7 mouse cellular contexts compared by ENCODE assay signal in genomic region chr19:4097441-4097825, GRCm38 (mm10). TPM values are rescaled to one million over a fixed set of nuclear protein-coding genes. Genes with fewer than 3 reads are reported as not detected.
DNase-seq lines count a peak whose midpoint lies in the region; ATAC-seq and TF ChIP-seq lines count a peak whose summit lies in the region.

No protein-coding gene starts in this region.

- no peaks in the 10 kb centered on the region; the same call in 1 of the 2 replicates for H3K36me3 ChIP-seq in spleen, adult 2 months (ENCODE audit: control insufficient read depth, insufficient read depth, low read length)

- peak overlapping the region; percentile 68 for H3K4me3 ChIP-seq in spleen, adult 2 months (ENCODE audit: extremely low read depth, insufficient read depth, insufficient read length)

- 3% methylated on average over 21 of the region's 21 CpGs for WGBS in spleen, adult 2 months

- H3K4me1 ChIP-seq in spleen, adult 2 months (ENCODE audit: control insufficient read depth, insufficient read depth, insufficient read length) = peaks cover 25% of the 10 kb centered on the region

- ATAC-seq in megakaryocyte-erythroid progenitor cell, adult 5-6 weeks (replicated peaks; ENCODE audit: low FRiP score, low TSS enrichment, poor library complexity, severe bottlenecking) = peak; percentile 40

- peak; percentile 71 to 76 for DNase-seq in spleen, adult 2 months (ENCODE audit: low read depth in 1 of 2, low spot score in 2 of 2)
- DNase-seq in spleen, adult 12 weeks (ENCODE audit: low spot score) = no peak
- peak; percentile 86 for DNase-seq in brain, adult 2 months (ENCODE audit: low read depth, low spot score)
- DNase-seq in forelimb bud, embryonic 11.5 days (ENCODE audit: low read depth, low spot score) = peak; percentile 59
- DNase-seq in kidney, postnatal 36 days = peak; percentile 90 to 91
- peak; percentile 83 for DNase-seq in urinary bladder, postnatal 25 days (ENCODE audit: low spot score)

- no peak for TF ChIP-seq POLR2A in spleen, adult 2 months (IDR thresholded peaks at IDR 0.05; ENCODE audit: low read depth, low read length)

- TF ChIP-seq CTCF in spleen, adult 2 months (IDR thresholded peaks at IDR 0.05; ENCODE audit: extremely low read depth, insufficient read depth, insufficient read length, insufficient replicate concordance) = no peak

- peak overlapping the region; percentile 67 for H3K27ac ChIP-seq in spleen, adult 2 months (ENCODE audit: insufficient read depth, low read length)

- no peaks in the 10 kb centered on the region for H3K27me3 ChIP-seq in spleen, adult 2 months (ENCODE audit: control insufficient read depth, insufficient read depth, low read length)

RNA-seq across cellular contexts. Expression of gene Cdk2ap2, which starts 0.5 kb away (rescaled TPM):
- 247 and 334 TPM in 2 replicates for polyA plus RNA-seq in spleen, adult 2 months (2012; rRNA removed)
- total RNA-seq in megakaryocyte-erythroid progenitor cell, adult 5-6 weeks (2014; fragmentation: Nextera tagmentation) = 65.1 and 75.8 TPM in 2 replicates
- total RNA-seq in megakaryocyte-erythroid progenitor cell, adult 5-6 weeks (2017) = 6.7 and 16.1 TPM in 2 replicates

RNA-seq across cellular contexts. Expression of gene Pitpnm1, which starts 2.4 kb away (rescaled TPM):
- polyA plus RNA-seq in spleen, adult 2 months (2012; rRNA removed) = 358 and 415 TPM in 2 replicates
- total RNA-seq in megakaryocyte-erythroid progenitor cell, adult 5-6 weeks (2014; fragmentation: Nextera tagmentation) = 42.3 and 44.1 TPM in 2 replicates
- total RNA-seq in megakaryocyte-erythroid progenitor cell, adult 5-6 weeks (2017) = 7.4 and 7.7 TPM in 2 replicates

RNA-seq across cellular contexts. Expression of gene Cabp2, which starts 16.1 kb away (rescaled TPM):
- 7.0 and 8.3 TPM in 2 replicates for polyA plus RNA-seq in spleen, adult 2 months (2012; rRNA removed)
- not detected in 2 replicates for total RNA-seq in megakaryocyte-erythroid progenitor cell, adult 5-6 weeks (2014; fragmentation: Nextera tagmentation)
- not detected in 2 replicates for total RNA-seq in megakaryocyte-erythroid progenitor cell, adult 5-6 weeks (2017)

RNA-seq across cellular contexts. Expression of gene Aip, which starts 28.2 kb away (rescaled TPM):
- 85.3 and 99.6 TPM in 2 replicates for polyA plus RNA-seq in spleen, adult 2 months (2012; rRNA removed)
- total RNA-seq in megakaryocyte-erythroid progenitor cell, adult 5-6 weeks (2014; fragmentation: Nextera tagmentation) = 25.9 and 31.2 TPM in 2 replicates
- total RNA-seq in megakaryocyte-erythroid progenitor cell, adult 5-6 weeks (2017) = 16.9 and 23.2 TPM in 2 replicates

RNA-seq across cellular contexts. Expression of gene Gstp3, which starts 38.1 kb away (rescaled TPM):
- 13.0 and 15.7 TPM in 2 replicates for polyA plus RNA-seq in spleen, adult 2 months (2012; rRNA removed)
- 28.5 and 40.7 TPM in 2 replicates for total RNA-seq in megakaryocyte-erythroid progenitor cell, adult 5-6 weeks (2014; fragmentation: Nextera tagmentation)
- total RNA-seq in megakaryocyte-erythroid progenitor cell, adult 5-6 weeks (2017) = 16.4 and 37.6 TPM in 2 replicates
